Mouse (Mus musculus): ENCODE data around the gene Add1.

Gene Add1

GRCm38 (mm10) chr5:34607100-34607880 is 33.8 kb downstream of the Add1 start:
- no peak for DNase-seq (ENCODE audit: low spot score)

DNA sequence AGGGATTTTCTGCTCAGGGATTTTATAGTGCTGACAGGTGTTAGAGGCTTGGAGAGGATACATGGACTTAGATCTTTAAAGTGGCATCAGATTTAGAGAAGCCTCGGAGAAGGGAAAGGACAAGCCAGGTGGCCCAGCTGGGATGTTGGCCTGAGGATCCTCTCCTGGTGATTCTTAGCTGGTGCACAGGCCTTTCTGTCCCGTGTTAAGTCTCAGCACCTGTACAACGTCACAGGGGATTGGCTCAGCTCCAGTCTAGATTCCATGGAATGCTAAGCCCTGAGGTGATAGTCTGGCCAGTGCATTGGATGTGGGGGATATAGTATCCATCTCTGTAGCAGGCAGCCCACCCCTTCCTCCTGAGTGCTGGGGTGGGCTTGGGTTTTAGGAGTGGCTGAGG is 34.8 kb downstream of the Add1 start:
- no peak for DNase-seq (ENCODE audit: low spot score)

DNA sequence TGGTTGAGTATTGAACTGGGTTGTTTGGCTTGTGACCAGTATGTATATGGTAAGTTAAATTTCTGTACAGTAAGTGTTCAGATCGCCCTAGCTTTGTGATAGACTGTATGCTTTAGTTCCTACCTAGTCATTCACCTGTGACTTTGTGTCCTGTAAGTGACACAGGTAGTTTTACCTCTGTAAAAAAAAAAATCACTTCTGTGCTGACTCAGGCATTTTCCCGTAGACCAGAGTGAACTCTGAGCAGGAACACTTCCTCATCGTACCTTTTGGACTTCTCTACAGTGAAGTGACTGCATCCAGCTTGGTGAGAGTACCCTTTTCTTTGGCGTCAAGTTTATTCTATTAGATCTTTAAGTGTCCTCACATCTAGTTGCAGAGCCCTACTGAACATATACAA is 36.5 kb downstream of the Add1 start:
- no peak for DNase-seq (ENCODE audit: low spot score)

- DNase-seq (ENCODE audit: low spot score) = no peak
These were observed 59.5 kb downstream of the Add1 start for GRCm38 (mm10) chr5:34632996-34633395.

DNA sequence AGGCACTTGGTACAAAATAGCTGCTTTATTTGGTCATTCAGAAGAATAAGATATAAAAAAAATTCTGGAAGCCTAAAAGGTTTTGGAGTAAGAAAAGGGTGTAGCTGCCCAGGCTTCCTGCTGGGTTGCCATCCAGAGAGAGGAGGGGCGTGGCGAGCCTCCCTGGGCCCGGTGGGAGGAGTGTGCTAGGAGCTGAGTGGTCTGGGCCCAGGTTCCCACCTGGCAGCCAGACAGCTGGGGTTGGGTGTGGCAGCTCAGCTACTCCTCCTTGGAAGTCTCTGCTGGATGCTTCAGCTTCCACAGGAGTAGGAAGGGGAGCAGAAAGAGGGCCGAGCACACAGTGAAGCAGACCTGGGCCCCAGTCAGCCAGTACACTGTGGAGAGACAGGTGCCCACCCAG is 60.2 kb downstream of the Add1 start:
- no peak for DNase-seq (ENCODE audit: low spot score)

DNA sequence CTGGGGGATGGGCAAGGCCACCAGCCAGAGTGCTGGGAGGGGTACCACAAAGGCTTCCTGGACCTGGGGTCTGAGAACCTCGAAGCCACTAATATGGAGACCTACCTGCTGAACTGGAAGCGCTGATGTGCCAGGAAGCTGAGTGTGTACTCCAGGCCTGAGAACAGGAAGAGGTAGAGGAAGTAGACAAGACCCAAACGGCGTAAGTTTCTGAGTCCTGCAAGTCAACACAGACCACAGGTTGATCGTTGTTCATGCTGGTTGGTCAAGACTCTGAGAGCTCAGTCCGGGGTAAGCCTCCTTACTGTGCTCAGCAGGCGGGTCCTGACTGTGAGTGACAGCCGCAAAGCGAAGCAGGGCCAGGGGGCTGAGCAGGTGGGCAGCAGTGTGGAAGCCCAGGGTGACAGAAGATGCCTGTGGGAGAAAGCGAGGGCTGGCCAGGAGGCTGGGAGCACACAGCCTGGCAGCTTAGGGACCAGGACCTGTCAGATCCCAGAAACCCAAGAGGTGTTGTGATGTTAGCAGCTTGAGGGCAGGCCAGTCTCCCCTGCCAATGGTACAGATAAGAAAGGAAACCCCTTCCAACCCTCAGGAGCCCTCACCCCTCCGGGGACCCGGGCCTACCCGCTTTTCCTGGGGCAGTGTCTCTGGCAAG is 61.4 kb downstream of the Add1 start:
- no peak for DNase-seq (ENCODE audit: low spot score)

GRCm38 (mm10) chr5:34635665-34636192 is 62.3 kb downstream of the Add1 start:
- no peak for DNase-seq (ENCODE audit: low spot score)

- peak; percentile 48 for DNase-seq (ENCODE audit: low spot score)
These were observed 63.2 kb downstream of the Add1 start, which contains the start of gene Mfsd10 for GRCm38 (mm10) chr5:34636481-34637287. Gene Mfsd10 (minus strand): TSS chr5:34637212.

DNA sequence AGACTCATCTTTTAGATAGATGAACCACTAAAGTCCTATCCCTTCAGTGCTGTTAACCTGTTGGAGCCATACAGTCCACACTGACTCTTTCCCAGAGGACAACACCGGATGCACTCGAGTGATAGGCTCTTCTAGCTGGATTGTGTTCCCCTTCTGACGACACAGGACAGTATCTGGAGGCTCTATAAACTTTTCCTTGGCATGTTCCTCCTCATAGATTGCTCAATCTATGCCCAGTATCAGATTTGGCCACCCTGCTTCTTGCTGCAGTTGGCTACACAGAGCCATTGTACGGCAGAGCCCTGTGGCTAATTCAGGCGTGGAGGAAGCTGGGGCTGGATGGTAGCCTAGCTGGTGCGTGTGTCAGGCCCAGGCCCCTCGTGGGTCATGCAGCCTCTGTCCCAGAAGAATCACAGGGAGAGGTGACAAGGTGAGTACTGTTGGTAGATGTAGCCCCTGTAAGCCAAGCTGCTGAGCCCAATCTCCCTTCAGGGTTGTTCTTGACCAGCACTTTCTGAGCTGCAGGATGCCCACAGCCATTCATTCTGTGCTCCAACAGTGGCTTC is 64.2 kb downstream of the Add1 start:
- DNase-seq (ENCODE audit: low spot score) = no peak

DNA sequence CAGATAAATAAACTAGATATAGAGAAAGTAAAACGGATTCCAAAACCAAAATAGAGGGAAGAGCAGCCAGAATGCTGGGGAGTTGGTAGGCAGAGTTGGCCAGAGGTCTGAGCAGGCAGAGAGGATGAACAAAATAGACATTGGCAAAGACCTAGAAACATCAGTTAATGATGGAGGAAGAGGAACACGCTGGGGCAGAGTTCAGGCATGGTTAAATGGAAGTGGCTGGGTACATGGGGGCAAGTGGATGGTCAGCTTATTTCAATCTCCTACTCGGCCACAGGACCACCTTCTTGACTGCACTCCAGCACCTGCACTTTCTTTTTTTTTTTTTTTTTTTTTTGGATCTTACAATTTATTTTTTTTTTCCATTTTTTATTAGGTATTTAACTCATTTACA is 68.5 kb downstream of the Add1 start:
- no peak for DNase-seq (ENCODE audit: low spot score)

- DNase-seq (ENCODE audit: low spot score) = no peak
These were observed 69.5 kb downstream of the Add1 start for GRCm38 (mm10) chr5:34642932-34643331.

DNA sequence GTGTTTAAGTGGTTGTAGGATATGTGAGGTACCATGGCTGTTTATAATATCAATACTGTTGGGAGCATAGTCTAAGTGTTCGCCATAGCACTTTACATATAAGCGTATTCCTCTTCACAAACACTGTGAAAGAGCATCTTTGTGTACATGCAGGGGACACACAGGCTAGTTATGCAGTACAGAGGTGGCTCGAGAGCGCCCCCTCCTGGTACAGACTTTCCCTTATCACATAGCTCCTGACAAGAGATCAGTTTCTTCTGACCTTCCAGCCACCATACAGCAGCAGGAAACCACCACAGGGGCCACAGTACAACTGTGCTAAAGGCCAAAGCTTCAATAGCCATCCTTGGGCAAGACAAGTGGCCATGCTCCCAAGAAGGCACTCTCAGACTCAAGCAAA is 74.1 kb downstream of the Add1 start:
- DNase-seq (ENCODE audit: low spot score) = no peak

DNA sequence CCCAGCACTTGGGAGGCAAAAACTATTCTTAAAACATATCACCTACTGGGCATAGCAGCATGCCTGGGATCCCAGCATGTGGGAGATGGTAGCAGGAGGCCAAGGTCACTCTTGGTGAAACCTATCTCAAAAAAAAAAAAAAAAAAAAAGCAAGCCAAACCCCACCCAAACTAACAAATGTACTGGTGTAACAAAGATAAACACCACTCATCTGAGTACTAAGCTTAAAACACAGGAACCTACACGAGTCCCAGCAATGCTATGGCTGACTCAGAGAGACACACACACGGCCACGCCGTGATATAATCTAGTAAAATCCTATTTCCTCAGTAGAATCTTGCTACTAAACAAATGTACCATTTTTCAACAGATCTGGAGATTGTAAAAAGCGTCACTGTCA is 79.5 kb downstream of the Add1 start:
- no peak for DNase-seq (ENCODE audit: low spot score)

DNA sequence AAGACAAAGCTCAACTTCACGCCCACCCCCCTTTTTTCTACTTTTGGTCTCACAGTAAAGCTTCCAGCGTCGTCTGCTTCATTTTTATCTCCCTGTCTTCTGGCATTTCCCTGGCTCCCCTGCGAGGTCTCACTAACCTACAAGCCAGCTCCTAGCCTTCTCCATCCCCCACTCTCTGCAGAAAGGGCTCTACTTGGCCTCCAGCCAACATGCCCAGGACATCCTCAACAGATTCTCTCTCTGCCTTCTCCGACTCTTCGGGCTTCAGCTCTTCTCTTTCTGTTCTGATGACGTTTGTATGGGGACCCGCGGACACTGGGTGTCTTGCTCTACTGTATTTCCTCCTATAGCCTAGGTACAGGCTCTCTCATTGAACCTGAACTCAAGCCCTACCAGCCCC is 81.4 kb downstream of the Add1 start:
- DNase-seq (ENCODE audit: low spot score) = no peak

DNA sequence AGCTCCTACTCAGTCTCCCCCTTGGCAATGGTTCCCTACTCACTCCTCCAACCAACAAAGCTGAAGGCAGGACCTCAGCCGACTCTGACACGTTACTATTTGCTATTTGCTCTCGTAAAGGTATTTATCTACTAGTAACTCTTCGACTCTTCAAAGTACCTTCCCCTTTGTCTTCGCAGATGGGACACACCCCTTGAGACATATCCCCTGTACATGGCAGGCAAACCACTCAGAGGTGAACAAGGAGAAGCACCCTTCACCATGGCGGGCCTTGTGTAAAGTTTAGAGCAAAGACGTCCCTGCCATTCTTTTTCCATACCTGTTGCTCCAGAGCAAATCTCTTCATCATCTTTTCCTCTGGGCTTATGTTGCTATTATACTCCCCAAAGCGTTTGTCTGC is 84.1 kb downstream of the Add1 start:
- DNase-seq (ENCODE audit: low spot score) = no peak

DNA sequence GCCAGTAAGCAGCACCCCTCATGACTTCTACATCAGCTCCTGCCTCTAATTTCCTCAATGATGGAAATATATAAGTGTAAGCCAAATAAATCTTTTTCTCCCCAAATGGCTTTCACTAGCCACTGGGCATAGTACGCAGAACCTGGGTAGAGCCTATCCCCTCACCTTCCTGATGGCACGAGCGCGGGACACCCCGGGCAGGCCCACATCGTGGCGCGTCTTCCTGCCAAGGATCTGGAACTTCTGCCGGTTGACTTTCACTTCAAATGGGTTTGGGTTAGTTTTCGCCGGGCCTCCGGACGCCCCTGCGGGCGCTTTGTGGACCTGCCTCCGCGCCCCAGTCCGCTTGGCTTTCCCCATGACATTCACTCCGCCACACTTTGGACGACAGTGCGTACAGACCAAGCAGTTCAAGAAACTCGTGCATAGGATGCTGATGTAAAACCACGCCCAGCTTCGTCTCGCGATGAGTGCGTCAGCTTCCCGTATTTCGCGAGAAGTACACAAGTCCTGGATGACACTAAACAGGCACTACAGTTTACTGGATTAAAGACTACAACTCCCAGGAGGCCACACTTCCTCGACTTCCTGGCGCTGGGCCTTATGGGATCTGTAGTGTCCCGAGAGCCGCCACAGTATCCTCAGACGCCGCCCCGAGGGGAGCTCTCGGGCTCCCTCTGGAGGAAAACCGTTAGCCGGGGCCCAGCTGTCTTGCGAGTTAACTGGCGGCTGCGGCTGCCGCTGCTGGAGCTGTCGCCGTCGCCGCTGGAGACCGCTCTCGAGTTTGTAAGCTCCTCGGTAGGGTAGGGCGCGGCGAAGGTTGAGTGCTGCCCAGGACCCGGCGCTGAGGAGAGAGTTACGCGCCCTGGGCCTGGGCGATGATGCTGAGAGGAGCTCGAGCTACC is 86.5 kb downstream of the Add1 start, which contains the start of the genes Nop14 and Grk4:
Gene Nop14, minus strand, starts transcription at position 463 of the 905 bp plus-strand sequence.
Gene Grk4, plus strand, starts transcription at position 694 of the 905 bp plus-strand sequence.
- DNase-seq (ENCODE audit: low spot score) = peak; percentile 96

DNA sequence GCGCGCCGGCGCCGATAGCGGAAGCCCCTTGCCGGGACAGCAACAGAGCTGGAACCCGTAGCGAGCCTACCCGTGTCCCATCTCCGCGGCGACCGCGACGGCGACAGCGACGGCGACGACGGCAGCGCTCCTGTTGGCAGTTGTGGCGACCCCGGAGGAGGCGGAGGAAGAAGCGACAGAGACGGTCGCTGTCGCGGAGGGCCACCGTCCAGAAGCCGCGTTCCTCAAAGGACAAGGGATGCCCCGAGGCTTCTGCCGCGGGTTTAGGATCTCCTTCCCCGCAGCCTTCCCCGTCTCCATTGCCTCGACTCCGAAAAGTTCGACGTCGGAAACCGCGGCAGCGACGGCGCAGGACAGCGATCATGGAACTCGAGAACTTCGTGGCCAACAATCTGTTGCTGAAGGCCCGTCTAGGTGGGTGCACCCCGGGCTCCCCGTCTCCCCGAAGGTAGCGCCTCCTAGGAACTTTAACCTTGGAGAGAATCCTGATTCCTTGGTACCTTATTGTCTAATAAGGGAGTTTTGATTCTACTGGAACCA is 87.2 kb downstream of the Add1 start:
- no peak for DNase-seq (ENCODE audit: low spot score)

DNA sequence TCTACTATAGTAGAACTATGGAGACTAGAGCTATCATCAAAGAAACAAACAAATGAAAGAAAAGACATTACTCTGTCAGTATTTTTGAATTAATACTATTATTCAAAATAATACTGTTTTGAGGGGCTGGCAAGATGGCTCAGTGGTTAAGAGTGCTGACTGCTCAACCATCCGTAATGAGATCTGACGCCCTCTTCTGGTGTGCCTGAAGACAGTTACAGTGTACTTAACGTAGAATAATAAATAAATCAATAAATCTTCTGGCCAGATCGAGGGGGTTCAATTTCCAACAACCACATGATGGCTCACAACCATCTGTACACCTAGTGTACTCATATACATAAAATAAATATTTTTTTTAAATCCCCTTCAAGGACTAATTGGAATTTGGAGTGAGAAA is 88.4 kb downstream of the Add1 start:
- no peak for DNase-seq (ENCODE audit: low spot score)

- no peak for DNase-seq (ENCODE audit: low spot score)
These were observed 89.8 kb downstream of the Add1 start for GRCm38 (mm10) chr5:34663231-34663630.

- no peak for DNase-seq (ENCODE audit: low spot score)
These were observed 96.0 kb downstream of the Add1 start for GRCm38 (mm10) chr5:34669493-34669892.

DNA sequence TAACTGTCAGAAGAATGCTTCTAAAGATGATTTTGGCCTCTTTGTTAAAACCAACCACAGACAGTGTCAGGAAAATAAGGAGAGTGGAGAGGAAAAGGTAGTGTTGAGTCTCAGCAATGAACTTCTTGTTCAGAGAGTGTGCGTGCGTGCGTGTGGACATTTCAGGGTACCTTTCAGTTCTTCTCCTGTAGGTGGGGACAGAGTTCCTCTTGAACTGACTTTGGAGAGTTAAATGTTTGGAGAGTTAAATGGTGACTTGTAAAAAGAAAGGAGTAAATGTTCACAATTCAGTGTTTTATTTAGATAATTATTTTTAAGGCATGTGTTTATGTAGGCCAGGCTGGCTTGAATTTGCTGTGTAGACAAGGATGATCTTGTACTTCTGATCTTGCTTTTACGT is 96.8 kb downstream of the Add1 start:
- no peak for DNase-seq (ENCODE audit: low spot score)
